Mouse (Mus musculus) adrenal gland, adult (tissue): ENCODE results near the gene Tspoap1.
A peak's percentile ranks its signal among the peaks of the same experiment; 100 is the strongest.

Experiments used
- DNase-seq, 2 experiments: peaks; one replicate each; pipeline ENCODE4 v3.0.0; 2022 to 2023; ENCODE audit warnings: low spot score in 1 of 2; ENCODE audit not compliant: inconsistent age in 2 of 2

Tspoap1 gene

DNA sequence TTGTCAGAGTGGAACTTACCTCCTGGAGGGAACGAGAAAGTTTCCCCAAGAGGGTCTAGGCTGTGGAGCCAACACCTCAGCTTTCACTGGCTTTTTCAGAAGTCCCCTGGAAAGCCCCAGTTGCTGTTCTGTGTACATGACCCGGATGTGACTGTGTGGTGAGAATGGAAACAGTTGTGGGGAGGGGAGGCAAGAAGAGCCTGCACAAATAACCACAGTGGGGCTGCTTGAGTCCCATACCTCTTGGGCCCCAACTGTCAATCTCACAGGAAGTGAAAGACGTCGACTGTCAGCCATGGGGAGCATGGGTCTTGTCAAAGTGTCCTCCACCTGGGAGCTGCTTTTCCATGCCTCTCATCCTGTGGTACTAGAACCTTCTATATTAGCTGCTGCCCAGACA lies 15.4 kb upstream of the Tspoap1 start:
- no peak for DNase-seq

DNA sequence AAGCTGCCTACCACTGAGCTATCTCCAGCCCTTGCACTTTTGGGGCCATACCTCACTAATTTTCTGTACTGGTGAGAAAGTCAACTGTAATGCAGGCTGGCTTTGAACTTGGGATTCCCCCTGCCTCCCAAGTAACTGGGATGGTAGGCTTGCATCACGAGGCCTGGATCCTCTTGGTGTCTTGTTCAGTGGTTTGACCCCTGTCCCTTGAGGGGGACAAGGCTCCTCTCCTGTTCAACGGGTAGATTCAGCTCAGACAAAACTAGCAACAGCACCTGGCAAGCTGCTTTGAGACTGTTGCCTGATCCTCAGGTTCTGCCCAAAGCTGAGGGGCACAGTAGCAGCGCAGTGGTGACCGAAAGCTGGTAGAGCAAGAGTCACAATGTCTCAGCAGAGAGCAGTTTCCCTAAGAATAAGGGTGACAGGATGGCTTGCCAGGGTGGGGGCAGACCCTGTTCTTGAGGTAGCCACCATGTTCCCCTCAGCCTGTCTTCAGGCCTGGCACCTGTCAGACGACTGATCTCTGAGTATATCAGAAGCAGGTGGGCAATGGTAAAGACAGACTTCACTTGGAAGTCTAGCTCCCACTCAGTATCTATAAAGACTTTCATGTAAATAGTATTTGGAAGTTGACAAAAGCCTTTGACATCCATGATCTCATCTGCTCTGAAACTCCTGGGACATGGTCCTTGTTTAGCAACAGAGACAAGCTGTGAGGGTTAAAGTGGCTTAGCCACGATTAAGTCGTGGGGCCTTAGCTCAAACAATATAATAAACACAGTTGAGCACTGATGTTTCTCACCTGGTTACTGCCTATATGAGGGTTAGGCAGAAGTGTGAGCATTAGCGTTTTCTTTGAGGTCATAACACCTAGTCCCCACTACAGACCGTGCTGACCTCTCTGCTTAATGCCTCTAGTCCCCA lies 14.4 kb upstream of the Tspoap1 start:
- no peak for DNase-seq

DNA sequence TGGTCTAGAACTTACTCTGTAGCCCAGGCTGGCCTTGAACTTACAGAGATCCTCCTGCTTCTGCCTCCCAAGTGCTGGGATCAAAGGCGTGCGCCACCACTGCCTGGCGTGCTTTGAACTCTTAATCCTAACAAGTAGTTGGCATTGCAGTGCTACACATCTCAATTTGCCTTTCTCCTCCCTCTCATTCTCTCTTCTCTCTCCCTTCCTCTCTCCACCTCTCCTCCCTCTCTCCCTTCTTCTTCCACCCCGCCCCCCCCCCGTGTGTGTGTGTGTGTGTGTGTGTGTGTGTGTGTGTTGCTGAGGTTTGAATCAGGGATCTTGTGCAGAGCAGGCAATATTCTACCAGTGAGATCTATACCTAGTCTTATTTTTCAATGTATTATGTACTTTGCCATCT lies 13.0 kb upstream of the Tspoap1 start:
- DNase-seq = no peak

DNA sequence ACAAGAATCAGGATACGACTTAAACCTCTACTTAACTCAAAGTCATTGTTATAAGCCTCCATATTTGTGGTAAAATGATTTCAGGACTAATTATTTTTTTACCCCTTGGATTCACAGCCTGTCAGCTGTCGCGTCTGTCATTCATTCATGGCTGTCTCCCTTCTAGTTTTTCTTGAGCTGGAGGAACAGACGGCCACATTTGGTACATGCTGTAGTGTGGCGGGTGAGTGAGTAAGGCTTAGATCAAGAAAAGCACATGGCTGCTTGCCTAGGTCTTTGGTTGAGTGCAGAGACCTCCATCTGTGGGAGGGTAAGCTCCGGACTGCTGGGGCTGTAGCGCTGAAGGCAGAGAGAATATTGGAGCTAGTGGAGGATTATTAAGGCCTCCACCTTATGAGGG lies 12.6 kb upstream of the Tspoap1 start:
- no peak for DNase-seq

DNA sequence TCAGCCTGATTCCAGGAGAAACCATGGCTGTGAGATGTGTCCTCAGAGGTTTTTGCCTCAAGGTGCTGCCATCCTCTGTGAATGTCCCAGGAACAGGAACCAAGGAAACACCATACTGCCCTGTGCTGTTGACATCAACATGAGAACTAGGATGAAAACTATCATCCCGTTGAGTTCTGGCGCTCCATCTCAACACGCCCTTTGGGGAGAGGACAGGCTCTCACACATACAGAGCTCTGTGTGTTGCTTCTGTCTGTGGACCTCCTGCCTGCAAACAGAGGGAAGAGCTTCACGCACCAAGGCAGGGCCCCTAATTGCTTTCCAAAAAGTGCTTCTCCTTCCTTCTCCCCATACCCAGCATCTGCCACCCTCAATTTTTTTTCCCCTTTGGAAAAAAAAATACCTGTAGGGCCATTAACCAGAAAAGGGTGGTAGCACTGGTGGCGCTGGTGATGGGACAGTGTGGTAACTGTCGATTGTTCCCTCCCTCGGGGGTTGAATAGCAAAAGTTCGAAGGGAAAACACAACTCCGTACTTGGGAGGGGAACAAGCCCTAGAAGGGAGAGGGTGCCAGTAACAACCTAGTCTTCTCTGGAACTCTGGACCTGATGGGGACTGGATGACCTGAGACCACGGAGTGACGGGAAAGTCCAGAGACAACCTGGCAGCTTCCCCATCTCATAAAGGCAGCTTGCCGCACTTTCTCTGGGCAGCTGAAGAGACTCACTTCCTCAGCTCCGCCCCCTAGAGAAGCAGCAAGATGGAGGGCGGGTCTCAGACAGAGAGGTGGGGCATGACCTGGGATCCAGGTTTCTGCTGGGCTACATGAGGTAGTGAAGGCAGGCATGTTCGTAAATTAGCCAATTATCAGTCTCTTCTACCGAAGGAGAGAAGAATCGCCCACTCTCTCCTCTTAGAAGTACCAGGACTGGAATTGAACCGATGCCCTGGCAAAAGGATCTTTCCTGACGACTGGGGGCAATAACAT lies 11.9 kb upstream of the Tspoap1 start:
- no peak for DNase-seq

DNA sequence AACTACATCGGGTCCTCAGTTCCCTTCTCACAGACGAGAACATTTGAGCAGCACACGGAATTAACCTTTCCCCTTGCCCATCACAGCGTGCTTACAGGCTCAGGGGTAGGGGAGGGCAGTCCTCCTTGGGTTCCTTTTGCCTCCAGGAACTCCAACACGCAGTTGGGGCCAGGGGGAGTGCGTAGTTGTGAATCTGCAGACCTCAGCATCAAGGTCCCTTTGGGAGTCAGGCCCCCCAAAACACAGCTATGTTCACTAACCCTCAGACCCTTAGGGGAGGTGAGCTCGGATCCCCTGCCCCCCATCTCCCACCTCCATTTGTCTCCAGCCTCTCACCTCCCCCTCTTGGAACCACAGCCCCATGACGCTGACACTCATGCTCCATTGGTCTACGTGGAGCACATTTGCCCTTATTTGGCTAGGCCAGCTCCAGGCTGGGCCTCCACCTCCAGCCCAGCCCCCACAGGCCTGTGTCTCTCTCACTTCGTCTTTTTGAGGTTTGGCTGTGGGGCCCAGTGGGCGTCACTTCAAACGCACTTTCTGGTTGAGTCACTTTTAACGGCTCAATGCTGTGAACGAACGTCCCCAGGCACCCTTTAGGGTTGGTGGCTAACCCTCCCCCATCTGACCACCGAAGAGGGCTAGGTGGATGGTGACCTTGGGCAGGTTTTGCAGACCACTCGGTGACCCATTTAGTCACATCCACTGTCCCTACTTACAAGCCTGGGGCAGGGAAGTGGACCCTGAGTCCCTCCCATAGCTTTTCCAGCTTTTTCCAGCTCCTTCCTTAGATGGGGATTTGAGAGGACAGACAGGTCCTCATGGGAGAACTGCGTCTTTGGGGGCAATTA lies 10.9 kb upstream of the Tspoap1 start:
- peak; percentile 47 to 59 for DNase-seq

DNA sequence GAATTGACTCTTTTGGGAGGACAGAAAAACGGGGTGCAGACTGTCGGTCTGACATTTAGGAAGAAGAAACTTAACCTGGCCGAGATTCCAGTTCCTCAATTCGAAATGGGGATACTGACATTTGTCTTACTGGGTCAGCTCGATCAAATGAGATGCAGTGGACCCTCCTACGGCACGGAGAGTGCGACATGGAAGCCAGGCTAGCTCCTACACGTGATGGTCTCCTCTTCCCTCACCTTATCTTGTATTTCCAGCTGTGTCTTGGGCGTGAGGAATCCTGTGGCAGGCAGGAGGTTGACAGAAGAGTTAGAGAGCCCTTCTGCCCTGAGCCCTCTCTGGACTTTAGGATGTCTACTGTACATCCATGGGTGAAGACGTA lies 10.3 kb upstream of the Tspoap1 start:
- no peak for DNase-seq

DNA sequence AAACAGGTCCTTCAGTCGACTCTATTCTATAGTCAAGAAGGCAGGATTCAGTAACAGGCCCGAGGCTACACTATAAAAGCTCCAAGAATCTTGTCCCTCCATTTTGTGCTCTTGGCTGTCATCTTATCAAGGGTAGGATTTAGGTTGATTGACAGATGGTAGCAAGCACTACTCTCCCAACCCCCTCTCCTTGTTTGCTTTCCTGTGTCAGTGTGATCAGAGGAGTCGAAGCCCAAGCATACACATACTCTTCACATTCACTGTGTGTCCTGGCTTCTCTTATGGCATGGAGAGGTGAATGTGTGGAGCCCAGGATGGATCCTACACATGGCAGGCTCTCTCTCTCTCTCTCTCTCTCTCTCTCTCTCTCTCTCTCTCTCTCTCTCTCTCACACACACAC lies 9.8 kb upstream of the Tspoap1 start:
- no peak for DNase-seq

DNA sequence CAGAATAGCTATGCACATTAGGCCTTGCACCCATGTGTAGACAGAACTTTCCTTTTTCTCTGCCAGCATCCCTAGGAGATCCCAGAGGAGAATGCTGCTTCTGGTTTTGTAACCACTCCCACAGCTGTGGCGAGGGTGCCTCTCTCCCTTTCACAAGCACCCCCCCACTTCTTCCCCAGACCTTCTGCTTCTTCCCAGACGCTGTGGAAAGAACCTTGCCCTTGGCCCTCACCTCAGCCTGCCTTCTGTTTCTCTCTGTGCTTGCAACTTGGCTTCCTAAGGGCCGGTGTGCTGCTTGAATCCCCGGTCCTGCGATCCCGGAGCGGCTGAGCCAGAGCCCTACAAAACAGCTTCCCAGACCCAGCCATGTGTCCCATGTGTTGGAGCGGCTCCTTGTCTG lies 9.3 kb upstream of the Tspoap1 start:
- DNase-seq = no peak

DNA sequence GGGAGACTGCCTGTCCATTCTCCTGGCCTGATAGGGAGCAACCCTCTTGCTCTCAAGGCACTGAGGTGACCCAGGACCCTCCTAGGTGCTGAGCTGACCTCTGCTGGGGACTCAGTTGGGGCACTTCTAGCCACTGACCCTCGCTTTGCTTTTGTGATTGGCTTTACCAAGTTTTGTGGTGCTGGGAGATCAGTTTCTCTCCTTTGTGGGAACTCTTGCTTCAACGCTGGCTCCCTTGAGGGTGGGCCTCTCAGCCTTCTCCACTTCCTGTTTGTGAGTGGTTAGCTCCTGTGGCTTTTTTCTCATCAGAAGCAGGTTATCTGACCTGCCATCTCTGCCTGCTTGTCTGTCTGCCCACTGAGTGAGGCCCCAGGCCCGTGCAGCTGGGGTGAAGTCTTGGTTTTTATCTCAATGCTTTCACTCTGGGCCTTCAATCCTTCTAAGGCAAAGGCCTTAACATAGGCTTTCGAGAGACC lies 8.8 kb upstream of the Tspoap1 start:
- no peak for DNase-seq

DNA sequence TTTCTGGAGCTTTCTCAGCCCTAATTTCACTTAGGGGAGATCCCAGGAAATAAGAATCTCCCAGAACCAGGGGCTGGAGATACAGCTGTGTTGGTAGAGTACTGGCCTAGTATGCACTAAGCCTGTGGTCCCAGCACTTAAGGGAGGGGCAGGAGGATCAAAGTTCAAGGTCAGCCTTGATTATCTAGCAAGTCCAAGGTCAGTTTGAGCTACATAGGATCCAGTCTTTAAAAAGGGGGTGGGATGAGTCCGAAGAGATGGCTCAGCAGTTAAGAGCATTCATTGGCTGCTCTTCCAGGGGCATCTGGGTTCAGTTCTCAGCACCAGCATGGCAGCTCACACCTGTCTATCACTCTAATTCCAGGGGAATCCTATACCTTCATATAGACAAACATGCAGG lies 8.0 kb upstream of the Tspoap1 start:
- no peak for DNase-seq

DNA sequence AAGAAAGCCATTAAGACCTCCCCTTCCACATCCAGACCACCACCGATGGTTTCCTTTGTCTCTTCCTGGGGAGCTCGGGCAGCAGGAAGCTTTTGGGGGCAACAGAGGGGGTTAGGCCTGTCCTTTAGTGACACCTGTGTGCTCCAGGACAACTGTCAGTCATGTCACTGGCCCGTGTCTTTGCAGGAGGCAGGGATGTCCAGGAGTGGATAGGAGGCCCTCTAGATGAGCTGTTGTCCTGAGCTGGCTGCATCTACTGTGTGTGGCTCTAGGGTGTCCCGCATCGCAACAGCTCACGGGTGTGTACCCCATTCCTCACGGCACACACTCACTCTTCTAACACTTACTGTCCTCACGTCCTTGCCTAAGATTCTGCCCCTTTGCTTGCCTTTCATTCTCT lies 7.1 kb upstream of the Tspoap1 start:
- no peak for DNase-seq

DNA sequence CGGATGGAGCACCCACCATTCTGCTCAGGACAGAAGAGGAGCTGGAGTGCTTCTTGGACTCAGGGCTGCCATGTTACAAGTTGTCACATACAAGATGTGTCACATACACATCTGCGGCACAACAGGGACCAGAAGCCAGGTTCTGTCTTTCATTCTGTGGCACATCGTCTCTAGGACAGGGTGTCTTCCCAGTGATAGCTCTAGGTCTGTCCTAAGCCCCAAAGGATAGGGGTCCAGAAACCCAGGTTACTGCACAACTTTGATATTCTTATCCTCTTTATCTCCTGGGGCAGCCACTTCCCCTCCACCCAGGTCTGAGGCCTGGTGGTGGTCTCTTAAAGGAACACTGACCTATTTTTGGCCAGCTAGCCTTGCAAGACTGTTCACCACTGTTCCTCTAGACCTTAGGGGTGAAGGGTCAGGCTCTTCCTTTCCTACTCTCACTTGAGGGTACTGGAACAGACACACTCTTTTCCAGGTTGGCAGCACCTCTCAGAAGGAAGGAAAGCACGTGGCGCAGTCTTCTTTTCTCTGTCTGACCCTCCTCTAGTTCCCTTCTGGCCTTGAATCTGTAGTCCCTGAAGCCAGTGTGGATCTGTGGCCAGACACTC lies 6.3 kb upstream of the Tspoap1 start:
- no peak for DNase-seq

DNA sequence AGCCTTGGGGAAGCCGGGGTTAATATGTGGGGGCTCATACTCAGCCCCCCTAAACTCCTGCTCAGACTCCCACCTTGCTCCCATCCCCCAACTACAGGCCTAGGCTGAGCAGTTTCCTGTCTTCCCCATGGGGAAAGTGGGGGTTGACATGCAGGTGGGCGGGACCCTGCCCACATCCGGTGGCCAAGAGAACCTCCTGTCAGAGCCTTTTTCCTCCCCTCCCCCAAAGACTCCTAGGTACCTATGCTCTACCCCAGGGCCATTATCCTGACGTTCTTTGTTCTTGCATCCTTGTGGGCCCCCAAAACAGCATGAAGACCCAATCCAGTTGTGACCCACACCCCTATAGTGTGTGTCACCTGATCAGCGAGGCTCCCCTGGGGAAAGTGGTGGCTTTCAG lies 5.7 kb upstream of the Tspoap1 start:
- DNase-seq = no peak

DNA sequence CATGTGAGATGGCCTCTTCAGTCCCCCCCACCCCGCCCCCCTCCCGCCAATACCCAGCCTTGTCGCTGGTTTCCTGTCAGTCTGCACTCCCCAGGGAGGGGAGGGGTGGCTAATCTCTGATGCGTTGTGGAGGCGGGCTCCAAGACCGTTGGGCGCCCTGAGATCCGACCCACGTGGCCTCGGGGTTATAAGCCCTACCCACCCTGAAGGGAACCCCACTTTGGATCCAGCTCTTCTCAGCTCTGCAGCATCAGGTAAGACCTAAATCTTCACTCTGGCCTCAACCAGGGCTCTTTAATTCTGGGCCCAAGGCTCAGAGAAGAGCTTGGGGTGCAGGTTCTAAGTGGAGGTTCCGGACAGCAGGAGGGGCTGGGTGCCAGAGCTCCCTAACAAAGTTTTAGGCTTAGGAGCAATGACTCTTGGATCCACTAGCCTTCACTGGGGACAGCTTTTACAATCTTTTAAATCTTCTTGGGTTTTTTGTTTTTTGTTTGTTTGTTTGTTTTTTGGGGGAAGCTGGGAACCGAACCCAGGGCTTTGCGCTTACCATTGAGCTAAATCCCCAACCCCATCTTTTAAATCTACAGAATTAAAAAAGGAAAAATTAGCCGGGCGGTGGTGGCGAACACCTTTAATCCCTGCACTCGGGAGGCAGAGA lies 4.9 kb upstream of the Tspoap1 start:
- peak; percentile 49 to 62 for DNase-seq

DNA sequence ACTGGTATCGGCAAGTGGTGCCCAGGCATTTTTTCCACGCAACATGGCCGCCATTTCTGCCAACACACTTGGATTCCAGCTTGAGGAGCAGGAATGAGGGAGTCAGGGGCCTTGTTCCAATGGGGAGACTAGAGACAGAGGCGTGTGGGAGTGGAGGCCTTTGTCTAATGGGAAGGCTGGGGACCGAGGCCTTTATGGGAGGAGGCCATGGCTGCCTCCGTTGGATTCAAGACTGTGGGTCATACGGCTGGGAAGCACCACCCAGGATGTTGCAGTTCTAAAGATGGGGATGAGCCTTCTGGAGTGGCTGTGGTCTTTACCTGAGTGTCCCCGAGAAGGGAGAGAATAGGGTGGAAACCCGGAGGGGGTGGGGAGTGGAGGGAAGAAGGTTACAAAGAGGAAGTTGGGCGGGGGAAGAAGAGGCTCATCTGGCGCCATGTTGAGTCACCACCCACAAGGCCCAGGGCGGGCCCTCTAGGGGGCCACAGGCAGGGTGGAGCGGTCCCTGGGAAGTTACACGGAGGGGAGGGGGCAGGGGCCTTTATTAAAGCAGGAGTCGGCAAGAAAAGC lies 4.0 kb upstream of the Tspoap1 start:
- DNase-seq = peak in 1 of 2 experiments; percentile 53

DNA sequence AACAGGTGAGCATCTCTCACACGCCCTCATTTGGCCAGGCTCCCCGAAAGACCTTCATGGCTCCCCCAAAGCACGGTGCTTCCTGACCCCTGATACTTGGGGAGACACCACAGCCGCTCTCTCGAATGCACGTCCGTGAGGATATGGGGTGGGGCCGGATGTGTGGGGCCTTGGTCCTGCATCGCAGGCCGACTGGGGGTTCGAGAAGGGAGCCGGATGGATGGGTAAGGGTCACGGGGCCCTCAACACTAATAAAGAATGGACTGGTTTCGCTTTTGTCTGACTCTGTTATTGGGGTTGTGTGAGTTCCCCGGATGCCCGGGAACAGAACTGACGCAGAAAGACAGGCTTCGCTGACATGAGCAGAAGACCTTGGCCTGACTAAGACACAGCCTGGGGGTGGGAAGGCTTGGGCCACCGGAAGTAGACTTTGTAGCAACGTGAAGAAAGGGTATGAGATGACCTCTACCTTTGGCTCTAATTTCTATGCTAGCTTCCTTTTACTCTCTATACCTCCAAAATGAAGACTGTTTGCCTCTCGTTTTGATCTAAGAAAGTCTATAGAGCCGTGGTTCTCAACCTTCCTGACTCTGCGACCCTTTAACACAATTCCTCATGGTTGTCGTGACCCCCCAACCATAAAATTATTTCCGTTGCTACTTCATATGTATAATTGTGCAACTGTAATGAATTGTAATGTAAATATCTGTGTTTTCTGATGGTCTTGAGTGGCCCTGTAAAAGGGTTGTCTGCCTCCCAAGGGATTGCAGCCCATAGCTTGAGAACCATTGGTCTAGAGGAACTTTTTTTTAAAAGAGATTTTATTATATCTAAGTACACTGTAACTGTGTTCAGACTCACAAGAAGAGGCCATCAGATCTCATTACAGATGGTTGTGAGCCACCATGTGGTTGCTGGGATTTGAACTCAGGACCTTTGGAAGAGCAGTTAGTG lies 3.1 kb upstream of the Tspoap1 start:
- DNase-seq = no peak

DNA sequence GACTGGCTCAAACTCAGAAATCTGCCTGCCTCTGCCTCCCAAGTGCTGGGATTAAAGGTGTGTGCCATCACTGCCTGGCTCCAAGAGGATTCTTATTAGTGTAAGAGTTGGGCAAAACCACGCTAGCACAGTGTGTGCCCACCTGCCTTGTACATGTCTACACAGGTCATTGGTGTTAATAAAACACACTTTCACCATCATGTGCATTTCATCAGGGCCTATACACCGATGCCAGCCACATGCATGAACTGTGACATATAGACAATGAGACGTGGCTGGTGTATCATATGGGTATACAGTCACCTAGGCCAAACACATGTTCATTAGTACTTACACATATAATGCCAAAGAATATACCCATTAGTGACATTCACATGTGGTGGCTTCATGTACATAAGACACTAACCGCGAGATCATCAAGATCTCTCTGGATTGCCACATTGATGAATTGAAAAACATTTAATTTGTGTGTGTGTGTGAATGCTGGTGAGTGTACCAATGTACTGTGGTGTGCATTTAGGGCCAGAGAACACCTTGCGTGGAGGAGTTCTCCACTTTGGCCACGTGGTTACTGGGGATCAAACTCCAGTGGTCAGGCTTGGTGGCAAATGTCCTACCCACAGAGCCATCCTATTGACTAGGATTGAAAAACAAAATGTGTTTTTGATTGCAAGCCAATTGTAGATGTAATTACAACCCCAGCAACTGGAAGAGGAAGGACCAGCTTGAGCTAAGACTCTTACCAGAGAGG lies 2.0 kb upstream of the Tspoap1 start:
- no peak for DNase-seq
